Mouse (Mus musculus): ENCODE results near the gene Cntn5. TPM values are rescaled to one million over a fixed set of nuclear protein-coding genes. Genes with fewer than 3 reads are reported as not detected.

The Cntn5 gene
- polyA plus RNA-seq, 1 experiment from 2014 or later, result not detected

DNA sequence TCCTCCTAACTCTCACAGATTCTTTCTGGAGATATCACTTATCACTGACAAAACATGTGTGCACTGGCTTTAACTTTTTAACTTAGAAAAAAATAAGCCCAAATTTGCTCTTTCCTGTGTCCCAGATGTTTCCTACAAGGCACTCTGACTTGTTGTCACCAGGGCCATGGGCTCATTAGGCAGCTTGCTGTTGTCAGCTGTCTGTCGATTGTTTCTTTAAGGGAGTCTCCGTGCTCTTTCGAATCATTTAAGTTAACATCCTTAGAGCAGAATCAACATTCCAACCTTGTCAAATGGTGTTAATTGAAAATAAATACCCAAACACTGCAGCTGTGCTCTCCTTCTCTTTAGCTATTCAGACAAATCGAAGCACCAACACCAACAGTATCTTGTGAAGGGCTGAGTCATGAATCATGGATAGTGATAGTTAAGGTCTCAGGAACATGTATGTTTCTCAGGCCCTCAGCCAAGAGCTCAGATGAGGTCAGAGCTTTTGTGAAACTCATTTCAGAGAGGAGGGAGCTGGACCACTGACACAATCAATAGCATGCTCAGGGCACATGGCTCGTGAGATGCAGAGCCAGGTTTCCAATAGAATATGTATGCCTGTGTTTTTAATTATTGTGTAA lies 802.6 kb downstream of the Cntn5 start:
- no peak overlapping the region for H3K27ac ChIP-seq
- WGBS (ENCODE audit: insufficient replicate concordance), result 38% methylated on average over 5 of the region's 5 CpGs
- no peak overlapping the region for H3K4me2 ChIP-seq
- no peak overlapping the region for H3K4me3 ChIP-seq
- no peak overlapping the region for H3K9ac ChIP-seq
- H3K36me3 ChIP-seq, result no peaks in the 10 kb centered on the region
- no peaks in the 10 kb centered on the region for H3K9me3 ChIP-seq (replicated peaks)
- no peaks in the 10 kb centered on the region for H3K4me1 ChIP-seq
- ATAC-seq, result no peak
- no peaks in the 10 kb centered on the region for H3K27me3 ChIP-seq (replicated peaks)

GRCm38 (mm10) chr9:10076282-10076681 lies 828.3 kb downstream of the Cntn5 start:
- no peak overlapping the region for H3K4me3 ChIP-seq
- no peak overlapping the region for H3K9ac ChIP-seq
- ATAC-seq, result no peak
- no peaks in the 10 kb centered on the region for H3K27me3 ChIP-seq (replicated peaks)
- no peaks in the 10 kb centered on the region for H3K36me3 ChIP-seq
- H3K4me2 ChIP-seq, result no peak overlapping the region
- H3K27ac ChIP-seq, result no peak overlapping the region
- H3K9me3 ChIP-seq (replicated peaks), result no peaks in the 10 kb centered on the region
- no peaks in the 10 kb centered on the region for H3K4me1 ChIP-seq

DNA sequence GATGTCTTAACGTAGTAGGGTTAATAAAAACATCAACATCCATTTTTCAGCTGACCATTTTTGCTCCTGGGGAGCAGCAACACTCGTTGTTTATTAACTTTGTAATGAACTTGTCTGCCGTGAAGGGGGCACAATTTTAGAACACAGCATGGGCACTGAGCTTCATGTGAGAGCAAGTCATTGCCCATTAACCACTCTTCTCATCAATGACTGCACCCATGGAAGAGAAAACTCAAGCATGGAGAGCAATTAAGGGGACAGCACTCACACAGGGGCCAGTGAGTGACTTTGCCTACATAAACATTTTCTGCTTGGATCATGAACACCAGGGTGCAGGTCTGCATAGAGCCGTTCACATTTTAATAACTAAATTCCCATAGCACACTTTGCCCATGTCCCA lies 831.2 kb downstream of the Cntn5 start:
- no peak overlapping the region for H3K9ac ChIP-seq
- 55% methylated on average over 4 of the region's 4 CpGs for WGBS (ENCODE audit: insufficient replicate concordance)
- no peaks in the 10 kb centered on the region for H3K27me3 ChIP-seq (replicated peaks)
- H3K4me2 ChIP-seq, result no peak overlapping the region
- no peaks in the 10 kb centered on the region for H3K9me3 ChIP-seq (replicated peaks)
- H3K27ac ChIP-seq, result no peak overlapping the region
- no peaks in the 10 kb centered on the region for H3K36me3 ChIP-seq
- H3K4me3 ChIP-seq, result no peak overlapping the region
- no peak for ATAC-seq
- no peaks in the 10 kb centered on the region for H3K4me1 ChIP-seq

DNA sequence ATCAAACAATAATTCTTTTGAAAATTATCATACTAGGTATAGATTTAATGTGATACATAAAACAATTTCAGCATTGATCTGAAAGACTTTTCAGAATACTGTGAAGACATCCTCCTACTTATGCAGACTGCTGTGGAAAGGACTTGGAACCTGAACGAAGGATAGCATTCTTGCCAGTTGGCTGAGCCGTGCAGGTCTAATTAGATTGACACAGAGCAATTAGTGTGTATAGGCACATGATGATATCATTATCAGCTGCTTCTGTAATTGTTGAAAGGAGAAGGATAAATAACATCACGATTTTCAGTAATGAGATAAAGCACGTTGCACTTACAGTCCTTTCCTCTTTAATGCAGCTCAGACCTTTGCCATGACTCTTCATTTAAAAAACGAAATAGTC lies 831.7 kb downstream of the Cntn5 start:
- 58% methylated on average over 5 of the region's 5 CpGs for WGBS (ENCODE audit: insufficient replicate concordance)
- H3K4me1 ChIP-seq, result no peaks in the 10 kb centered on the region
- H3K4me3 ChIP-seq, result no peak overlapping the region
- no peaks in the 10 kb centered on the region for H3K9me3 ChIP-seq (replicated peaks)
- no peak overlapping the region for H3K4me2 ChIP-seq
- no peak overlapping the region for H3K27ac ChIP-seq
- no peaks in the 10 kb centered on the region for H3K36me3 ChIP-seq
- ATAC-seq, result no peak
- H3K27me3 ChIP-seq (replicated peaks), result no peaks in the 10 kb centered on the region
- H3K9ac ChIP-seq, result no peak overlapping the region

DNA sequence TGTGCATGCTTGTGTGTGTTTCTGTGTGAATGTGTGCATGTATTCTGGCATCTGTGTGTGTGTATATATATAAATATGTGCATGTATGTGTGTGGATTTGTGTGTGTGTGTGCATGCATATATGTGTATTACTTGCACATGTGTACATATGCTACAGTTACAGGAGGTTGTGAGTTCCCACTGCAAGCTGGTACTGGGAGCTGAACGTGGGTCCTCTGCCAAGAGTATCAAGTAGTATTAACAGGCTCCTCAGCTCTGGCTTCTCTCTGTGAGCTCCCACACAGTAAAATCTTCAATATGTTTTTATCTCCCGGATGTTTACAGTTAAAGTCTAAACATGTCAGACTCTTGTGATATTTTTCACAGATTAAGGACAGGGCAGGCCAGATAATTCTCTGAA lies 833.3 kb downstream of the Cntn5 start:
- no peaks in the 10 kb centered on the region for H3K4me1 ChIP-seq
- ATAC-seq, result no peak
- no peaks in the 10 kb centered on the region for H3K27me3 ChIP-seq (replicated peaks)
- H3K9me3 ChIP-seq (replicated peaks), result no peaks in the 10 kb centered on the region
- no peak overlapping the region for H3K27ac ChIP-seq
- WGBS (ENCODE audit: insufficient replicate concordance), result 74% methylated on average over 2 of the region's 2 CpGs
- H3K9ac ChIP-seq, result no peak overlapping the region
- H3K4me3 ChIP-seq, result no peak overlapping the region
- no peak overlapping the region for H3K4me2 ChIP-seq
- no peaks in the 10 kb centered on the region for H3K36me3 ChIP-seq

- no peaks in the 10 kb centered on the region for H3K27me3 ChIP-seq (replicated peaks)
- no peak for ATAC-seq
- no peak overlapping the region for H3K9ac ChIP-seq
- H3K4me3 ChIP-seq, result no peak overlapping the region
- H3K4me2 ChIP-seq, result no peak overlapping the region
- no peaks in the 10 kb centered on the region for H3K36me3 ChIP-seq
- 47% methylated on average over 4 of the region's 4 CpGs for WGBS (ENCODE audit: insufficient replicate concordance)
- no peak overlapping the region for H3K27ac ChIP-seq
- H3K4me1 ChIP-seq, result no peaks in the 10 kb centered on the region
- no peaks in the 10 kb centered on the region for H3K9me3 ChIP-seq (replicated peaks)
Measured at GRCm38 (mm10) chr9:10044969-10045789, 859.4 kb downstream of the Cntn5 start.

DNA sequence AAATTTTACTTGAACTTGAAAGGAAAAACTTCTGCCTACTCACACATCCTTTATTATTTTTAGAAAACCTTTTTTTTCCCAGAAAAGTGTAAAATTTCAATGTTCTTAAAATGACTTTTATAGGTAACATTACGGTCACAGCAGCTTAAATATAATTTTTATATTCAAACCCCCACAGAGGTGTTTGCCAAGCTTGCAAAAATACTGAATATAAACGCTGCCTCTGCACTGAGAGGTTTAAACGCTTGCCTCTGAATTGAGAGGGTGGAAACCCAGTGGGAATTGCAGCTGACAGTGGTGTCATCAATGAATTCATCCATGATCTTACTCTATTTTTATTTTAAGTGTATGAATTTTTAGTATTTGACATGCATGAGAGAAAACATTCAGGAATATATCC lies 861.6 kb downstream of the Cntn5 start:
- H3K4me2 ChIP-seq, result no peak overlapping the region
- H3K4me1 ChIP-seq, result no peaks in the 10 kb centered on the region
- WGBS (ENCODE audit: insufficient replicate concordance), result 59% methylated on average over 3 of the region's 3 CpGs
- no peaks in the 10 kb centered on the region for H3K27me3 ChIP-seq (replicated peaks)
- ATAC-seq, result no peak
- no peak overlapping the region for H3K4me3 ChIP-seq
- H3K36me3 ChIP-seq, result no peaks in the 10 kb centered on the region
- no peak overlapping the region for H3K27ac ChIP-seq
- no peaks in the 10 kb centered on the region for H3K9me3 ChIP-seq (replicated peaks)
- no peak overlapping the region for H3K9ac ChIP-seq

DNA sequence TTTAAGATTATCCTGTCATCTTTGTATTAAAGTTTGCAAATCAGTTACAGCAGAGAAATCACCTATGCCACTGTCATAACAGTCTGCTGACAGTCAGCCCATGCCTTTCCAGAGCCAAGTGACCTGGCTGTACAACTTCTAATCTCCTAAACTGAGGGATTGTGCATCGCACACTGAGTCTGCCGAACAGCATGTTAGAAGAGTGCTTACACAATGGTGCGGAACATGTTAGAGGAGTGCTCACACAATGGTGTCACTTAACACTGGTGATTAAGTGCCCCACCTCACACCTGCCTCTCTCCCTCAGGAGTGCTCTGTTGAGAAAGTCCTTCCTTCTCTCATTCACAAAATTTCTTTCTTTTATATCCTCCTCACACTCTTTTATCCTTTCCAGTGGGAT lies 889.4 kb downstream of the Cntn5 start:
- no peaks in the 10 kb centered on the region for H3K4me1 ChIP-seq
- no peak overlapping the region for H3K9ac ChIP-seq
- ATAC-seq, result no peak
- 69% methylated on average over 3 of the region's 3 CpGs for WGBS (ENCODE audit: insufficient replicate concordance)
- no peak overlapping the region for H3K4me2 ChIP-seq
- no peak overlapping the region for H3K4me3 ChIP-seq
- H3K36me3 ChIP-seq, result no peaks in the 10 kb centered on the region
- H3K27me3 ChIP-seq (replicated peaks), result no peaks in the 10 kb centered on the region
- no peak overlapping the region for H3K27ac ChIP-seq
- H3K9me3 ChIP-seq (replicated peaks), result no peaks in the 10 kb centered on the region

- Histone ChIP-seq H3K27ac (no peak overlapping the region), H3K4me1 (no peaks in the 10 kb centered on the region), H3K9me3 (replicated peaks) (no peaks in the 10 kb centered on the region), H3K27me3 (replicated peaks) (no peaks in the 10 kb centered on the region), H3K4me2 (no peak overlapping the region), H3K36me3 (no peaks in the 10 kb centered on the region), H3K4me3 (no peak overlapping the region), H3K9ac (no peak overlapping the region)
- no peak for ATAC-seq
- 76% methylated on average over 8 of the region's 8 CpGs for WGBS (ENCODE audit: insufficient replicate concordance)
Measured at GRCm38 (mm10) chr9:9984028-9984427, 920.5 kb downstream of the Cntn5 start.

GRCm38 (mm10) chr9:9983220-9983619 lies 921.4 kb downstream of the Cntn5 start:
- H3K4me1 ChIP-seq, result no peaks in the 10 kb centered on the region
- H3K27me3 ChIP-seq (replicated peaks), result no peaks in the 10 kb centered on the region
- 54% methylated on average over 2 of the region's 2 CpGs for WGBS (ENCODE audit: insufficient replicate concordance)
- no peak for ATAC-seq
- H3K9me3 ChIP-seq (replicated peaks), result no peaks in the 10 kb centered on the region
- no peaks in the 10 kb centered on the region for H3K36me3 ChIP-seq
- H3K4me2 ChIP-seq, result no peak overlapping the region
- H3K4me3 ChIP-seq, result no peak overlapping the region
- H3K9ac ChIP-seq, result no peak overlapping the region
- no peak overlapping the region for H3K27ac ChIP-seq

- Histone ChIP-seq H3K9me3 (replicated peaks) (no peaks in the 10 kb centered on the region), H3K4me2 (no peak overlapping the region), H3K4me3 (no peak overlapping the region), H3K4me1 (no peaks in the 10 kb centered on the region), H3K27ac (no peak overlapping the region), H3K9ac (no peak overlapping the region), H3K27me3 (replicated peaks) (no peaks in the 10 kb centered on the region), H3K36me3 (no peaks in the 10 kb centered on the region)
- no peak for ATAC-seq
- 75% methylated on average over 4 of the region's 4 CpGs for WGBS (ENCODE audit: insufficient replicate concordance)
Measured at GRCm38 (mm10) chr9:9965370-9965769, 939.2 kb downstream of the Cntn5 start.

- no peaks in the 10 kb centered on the region for H3K4me1 ChIP-seq
- no peaks in the 10 kb centered on the region for H3K36me3 ChIP-seq
- no peak overlapping the region for H3K4me2 ChIP-seq
- no peaks in the 10 kb centered on the region for H3K9me3 ChIP-seq (replicated peaks)
- no peak overlapping the region for H3K27ac ChIP-seq
- H3K27me3 ChIP-seq (replicated peaks), result no peaks in the 10 kb centered on the region
- H3K9ac ChIP-seq, result no peak overlapping the region
- no peak for ATAC-seq
- no peak overlapping the region for H3K4me3 ChIP-seq
Measured at GRCm38 (mm10) chr9:9960610-9961172, 943.9 kb downstream of the Cntn5 start.

All from liver, embryonic 12.5 days (tissue).